Mouse (Mus musculus) neural tube, embryonic 11.5 days (tissue): ENCODE measurements around the gene Sowahb. TPM values are rescaled to one million over a fixed set of nuclear protein-coding genes. Genes with fewer than 3 reads are reported as not detected.

Experiments
- polyA plus RNA-seq: library from polyadenylated mRNA; unstranded; fragments of >200 nt; fragmentation: Nextera tagmentation; extraction: Ambion mirVana; gene quantifications from 2 replicates; pipeline ENCODE4 v1.2.1, GENCODE M21; 2014

The Sowahb gene
- polyA plus RNA-seq, 1 experiment from 2014 or later, result 0.41 TPM

Other genes with a start within 250 kb of the Sowahb start
- 276 and 289 TPM in 2 replicates for gene Sept11, start 48.4 kb upstream of the Sowahb start, polyA plus RNA-seq
- gene Ccni, start 161.5 kb upstream of the Sowahb start, polyA plus RNA-seq, result 142 and 147 TPM in 2 replicates
- gene 2010109A12Rik, start 161.5 kb upstream of the Sowahb start, polyA plus RNA-seq, result 0.45 and 1.1 TPM in 2 replicates
- gene Ccng2, start 222.2 kb upstream of the Sowahb start, polyA plus RNA-seq, result 97.7 and 99.3 TPM in 2 replicates